Mouse (Mus musculus): ENCODE measurements around the gene Fkbp6. TPM values are rescaled to one million over a fixed set of nuclear protein-coding genes. Genes with fewer than 3 reads are reported as not detected.

Fkbp6 gene
- polyA plus RNA-seq, 1 experiment from 2014 or later: 0.50 TPM

GRCm38 (mm10) chr5:135248956-135249676 lies 100.7 kb downstream of the Fkbp6 start:
- Histone ChIP-seq H3K4me2 (replicated peaks; ENCODE audit: low read depth, low read length) (no peak overlapping the region), H3K4me1 (ENCODE audit: insufficient read depth, low read length) (peaks cover 17% of the 10 kb centered on the region), H3K36me3 (ENCODE audit: insufficient read depth, low read length) (peaks cover 25% of the 10 kb centered on the region), H3K9ac (replicated peaks; ENCODE audit: low read length) (no peak overlapping the region), H3K27me3 (ENCODE audit: insufficient read depth, low read length) (peaks cover 20% of the 10 kb centered on the region), H3K27ac (ENCODE audit: low read length) (no peak overlapping the region), H3K9me3 (ENCODE audit: low read length) (no peaks in the 10 kb centered on the region), H3K4me3 (ENCODE audit: low read length) (no peak overlapping the region)
- 85% methylated on average over 16 of the region's 16 CpGs for WGBS
- ATAC-seq (ENCODE audit: low FRiP score, low TSS enrichment): no peak

GRCm38 (mm10) chr5:135247337-135247736 lies 102.5 kb downstream of the Fkbp6 start:
- no peak overlapping the region for H3K9ac ChIP-seq (replicated peaks; ENCODE audit: low read length)
- H3K9me3 ChIP-seq (ENCODE audit: low read length): no peaks in the 10 kb centered on the region
- H3K36me3 ChIP-seq (ENCODE audit: insufficient read depth, low read length): peaks cover 41% of the 10 kb centered on the region
- no peak for ATAC-seq (ENCODE audit: low FRiP score, low TSS enrichment)
- 77% methylated on average over 9 of the region's 9 CpGs for WGBS
- H3K4me2 ChIP-seq (replicated peaks; ENCODE audit: low read depth, low read length): no peak overlapping the region
- no peak overlapping the region for H3K4me3 ChIP-seq (ENCODE audit: low read length)
- H3K27ac ChIP-seq (ENCODE audit: low read length): no peak overlapping the region
- peaks cover 13% of the 10 kb centered on the region for H3K4me1 ChIP-seq (ENCODE audit: insufficient read depth, low read length)
- H3K27me3 ChIP-seq (ENCODE audit: insufficient read depth, low read length): peaks cover 20% of the 10 kb centered on the region

GRCm38 (mm10) chr5:135246531-135246930 lies 103.3 kb downstream of the Fkbp6 start:
- 66% methylated on average over 4 of the region's 4 CpGs for WGBS
- H3K4me2 ChIP-seq (replicated peaks; ENCODE audit: low read depth, low read length): no peak overlapping the region
- H3K9ac ChIP-seq (replicated peaks; ENCODE audit: low read length): no peak overlapping the region
- peaks cover 49% of the 10 kb centered on the region for H3K36me3 ChIP-seq (ENCODE audit: insufficient read depth, low read length)
- peaks cover 13% of the 10 kb centered on the region for H3K4me1 ChIP-seq (ENCODE audit: insufficient read depth, low read length)
- no peak overlapping the region for H3K4me3 ChIP-seq (ENCODE audit: low read length)
- no peak overlapping the region for H3K27ac ChIP-seq (ENCODE audit: low read length)
- H3K9me3 ChIP-seq (ENCODE audit: low read length): no peaks in the 10 kb centered on the region
- H3K27me3 ChIP-seq (ENCODE audit: insufficient read depth, low read length): peaks cover 20% of the 10 kb centered on the region
- no peak for ATAC-seq (ENCODE audit: low FRiP score, low TSS enrichment)

GRCm38 (mm10) chr5:135243166-135243565 lies 106.7 kb downstream of the Fkbp6 start:
- no peak overlapping the region for H3K27ac ChIP-seq (ENCODE audit: low read length)
- H3K9me3 ChIP-seq (ENCODE audit: low read length): no peaks in the 10 kb centered on the region
- ATAC-seq (ENCODE audit: low FRiP score, low TSS enrichment): no peak
- peaks cover 82% of the 10 kb centered on the region for H3K36me3 ChIP-seq (ENCODE audit: insufficient read depth, low read length)
- H3K4me3 ChIP-seq (ENCODE audit: low read length): no peak overlapping the region
- no peak overlapping the region for H3K9ac ChIP-seq (replicated peaks; ENCODE audit: low read length)
- H3K27me3 ChIP-seq (ENCODE audit: insufficient read depth, low read length): no peaks in the 10 kb centered on the region
- no peak overlapping the region for H3K4me2 ChIP-seq (replicated peaks; ENCODE audit: low read depth, low read length)
- no peaks in the 10 kb centered on the region for H3K4me1 ChIP-seq (ENCODE audit: insufficient read depth, low read length)
- 96% methylated on average over 1 of the region's 1 CpGs for WGBS

GRCm38 (mm10) chr5:135242608-135243007 lies 107.2 kb downstream of the Fkbp6 start:
- H3K36me3 ChIP-seq (ENCODE audit: insufficient read depth, low read length): peaks cover 88% of the 10 kb centered on the region
- no peaks in the 10 kb centered on the region for H3K27me3 ChIP-seq (ENCODE audit: insufficient read depth, low read length)
- ATAC-seq (ENCODE audit: low FRiP score, low TSS enrichment): no peak
- no peak overlapping the region for H3K9ac ChIP-seq (replicated peaks; ENCODE audit: low read length)
- 93% methylated on average over 3 of the region's 3 CpGs for WGBS
- no peaks in the 10 kb centered on the region for H3K9me3 ChIP-seq (ENCODE audit: low read length)
- H3K4me2 ChIP-seq (replicated peaks; ENCODE audit: low read depth, low read length): no peak overlapping the region
- no peaks in the 10 kb centered on the region for H3K4me1 ChIP-seq (ENCODE audit: insufficient read depth, low read length)
- no peak overlapping the region for H3K4me3 ChIP-seq (ENCODE audit: low read length)
- H3K27ac ChIP-seq (ENCODE audit: low read length): no peak overlapping the region

- no peak overlapping the region for H3K4me3 ChIP-seq (ENCODE audit: low read length)
- ATAC-seq (ENCODE audit: low FRiP score, low TSS enrichment): no peak
Observed at GRCm38 (mm10) chr5:135242136-135242535, 107.7 kb downstream of the Fkbp6 start.

More at GRCm38 (mm10) chr5:135242136-135242535, 107.7 kb downstream of the Fkbp6 start:
- Histone ChIP-seq H3K27ac (ENCODE audit: low read length) (no peak overlapping the region), H3K27me3 (ENCODE audit: insufficient read depth, low read length) (no peaks in the 10 kb centered on the region), H3K9me3 (ENCODE audit: low read length) (no peaks in the 10 kb centered on the region), H3K4me2 (replicated peaks; ENCODE audit: low read depth, low read length) (no peak overlapping the region), H3K4me1 (ENCODE audit: insufficient read depth, low read length) (no peaks in the 10 kb centered on the region), H3K9ac (replicated peaks; ENCODE audit: low read length) (no peak overlapping the region), H3K36me3 (ENCODE audit: insufficient read depth, low read length) (peaks cover 92% of the 10 kb centered on the region)
- 77% methylated on average over 12 of the region's 12 CpGs for WGBS

Small RNA genes within 50 kb of the gene (microRNA-seq; reads per million reads assigned to microRNA genes)
- 0.47 reads per million for gene Mir7033

Other genes starting within 250 kb of the Fkbp6 start
- 26.3 and 27.0 TPM in 2 replicates for gene Tbl2, start 200.4 kb downstream of the Fkbp6 start, polyA plus RNA-seq (2015; fragmentation: Nextera tagmentation; extraction: Ambion mirVana)
- gene Bcl7b, start 181.8 kb downstream of the Fkbp6 start, polyA plus RNA-seq (2015; fragmentation: Nextera tagmentation; extraction: Ambion mirVana): 57.6 and 58.2 TPM in 2 replicates
- 33.4 and 35.1 TPM in 2 replicates for gene Baz1b, start 162.8 kb downstream of the Fkbp6 start, polyA plus RNA-seq (2015; fragmentation: Nextera tagmentation; extraction: Ambion mirVana)
- gene Fzd9, start 98.8 kb downstream of the Fkbp6 start, polyA plus RNA-seq (2015; fragmentation: Nextera tagmentation; extraction: Ambion mirVana): 0.72 and 0.77 TPM in 2 replicates
- not detected in 2 replicates for gene Trim50, start 3.3 kb upstream of the Fkbp6 start, polyA plus RNA-seq (2015; fragmentation: Nextera tagmentation; extraction: Ambion mirVana)
- gene Nsun5, start 19.9 kb upstream of the Fkbp6 start, polyA plus RNA-seq (2015; fragmentation: Nextera tagmentation; extraction: Ambion mirVana): 40.1 and 40.5 TPM in 2 replicates
- gene Pom121, start 44.5 kb upstream of the Fkbp6 start, polyA plus RNA-seq (2015; fragmentation: Nextera tagmentation; extraction: Ambion mirVana): 11.4 and 13.6 TPM in 2 replicates
- gene Hip1, start 195.1 kb upstream of the Fkbp6 start, polyA plus RNA-seq (2015; fragmentation: Nextera tagmentation; extraction: Ambion mirVana): 37.1 and 48.9 TPM in 2 replicates
- not detected in 2 replicates for gene Ccl26, start 213.5 kb upstream of the Fkbp6 start, polyA plus RNA-seq (2015; fragmentation: Nextera tagmentation; extraction: Ambion mirVana)
- gene Ccl24, start 223.0 kb upstream of the Fkbp6 start, polyA plus RNA-seq (2015; fragmentation: Nextera tagmentation; extraction: Ambion mirVana): 1.8 and 2.0 TPM in 2 replicates